Mouse (Mus musculus): ENCODE results near the gene Mypop. TPM values are rescaled to one million over a fixed set of nuclear protein-coding genes. Genes with fewer than 3 reads are reported as not detected.

Gene Mypop
- polyA plus RNA-seq, 1 experiment from 2014 or later = 4.8 TPM

GRCm38 (mm10) chr7:18987747-18988146, 3.3 kb upstream of the Mypop start:
- Histone ChIP-seq H3K4me2 (no peak overlapping the region), H3K36me3 (ENCODE audit: insufficient read depth) (no peaks in the 10 kb centered on the region), H3K4me1 (ENCODE audit: insufficient read depth) (no peaks in the 10 kb centered on the region), H3K27ac (ENCODE audit: low read depth) (no peak overlapping the region), H3K27me3 (ENCODE audit: insufficient read depth, low read length) (peaks cover 16% of the 10 kb centered on the region), H3K4me3 (ENCODE audit: low read depth, low read length) (no peak overlapping the region), H3K9ac (no peak overlapping the region), H3K9me3 (ENCODE audit: low read depth, low read length) (no peaks in the 10 kb centered on the region)
- no peak for TF ChIP-seq CTCF (IDR thresholded peaks at IDR 0.05; ENCODE audit: low read depth)
- ATAC-seq (ENCODE audit: insufficient read depth) (no peak), DNase-seq (no peak)
- 66% methylated on average over 13 of the region's 13 CpGs for WGBS

GRCm38 (mm10) chr7:18988780-18989179, 2.3 kb upstream of the Mypop start:
- Histone ChIP-seq H3K27me3 (ENCODE audit: insufficient read depth, low read length) (peaks cover 19% of the 10 kb centered on the region), H3K27ac (ENCODE audit: low read depth) (no peak overlapping the region), H3K4me1 (ENCODE audit: insufficient read depth) (no peaks in the 10 kb centered on the region), H3K9ac (no peak overlapping the region), H3K4me3 (ENCODE audit: low read depth, low read length) (no peak overlapping the region), H3K36me3 (ENCODE audit: insufficient read depth) (no peaks in the 10 kb centered on the region), H3K9me3 (ENCODE audit: low read depth, low read length) (no peaks in the 10 kb centered on the region), H3K4me2 (no peak overlapping the region)
- no peak for TF ChIP-seq CTCF (IDR thresholded peaks at IDR 0.05; ENCODE audit: low read depth)
- ATAC-seq (ENCODE audit: insufficient read depth) (no peak), DNase-seq (no peak)
- WGBS = 71% methylated on average over 6 of the region's 6 CpGs

- DNase-seq (peak; percentile 39), ATAC-seq (ENCODE audit: insufficient read depth) (no peak)
- H3K9me3 ChIP-seq (ENCODE audit: low read depth, low read length) = no peaks in the 10 kb centered on the region
- no peak overlapping the region; the same call in 1 of the 2 replicates for H3K27ac ChIP-seq (ENCODE audit: low read depth)
- WGBS = 8% methylated on average over 5 of the region's 5 CpGs
- no peaks in the 10 kb centered on the region for H3K4me1 ChIP-seq (ENCODE audit: insufficient read depth)
- H3K27me3 ChIP-seq (ENCODE audit: insufficient read depth, low read length) = peaks cover 19% of the 10 kb centered on the region
- H3K9ac ChIP-seq = no peak overlapping the region
- peak; percentile 31; the same call in 1 of the 2 replicates for TF ChIP-seq CTCF (IDR thresholded peaks at IDR 0.05; ENCODE audit: low read depth)
- H3K4me3 ChIP-seq (ENCODE audit: low read depth, low read length) = peak overlapping the region; percentile 52
- peak overlapping the region; percentile 72 for H3K4me2 ChIP-seq
- no peaks in the 10 kb centered on the region for H3K36me3 ChIP-seq (ENCODE audit: insufficient read depth)
Observed at GRCm38 (mm10) chr7:18989995-18990394, 1.1 kb upstream of the Mypop start.

- peak overlapping the region; percentile 57 for H3K9ac ChIP-seq
- peak overlapping the region; percentile 52 for H3K4me3 ChIP-seq (ENCODE audit: low read depth, low read length)
- ATAC-seq (ENCODE audit: insufficient read depth) = peak; percentile 12; the same call in 1 of the 2 replicates
- no peak overlapping the region for H3K27ac ChIP-seq (ENCODE audit: low read depth)
- no peaks in the 10 kb centered on the region for H3K4me1 ChIP-seq (ENCODE audit: insufficient read depth)
- H3K9me3 ChIP-seq (ENCODE audit: low read depth, low read length) = no peaks in the 10 kb centered on the region
- peak overlapping the region; percentile 72 for H3K4me2 ChIP-seq
- H3K27me3 ChIP-seq (ENCODE audit: insufficient read depth, low read length) = peaks cover 19% of the 10 kb centered on the region
- peak; percentile 24 for DNase-seq
- WGBS = under 1% methylated on average over 59 of the region's 59 CpGs
- peaks cover 4% of the 10 kb centered on the region; the same call in 1 of the 2 replicates for H3K36me3 ChIP-seq (ENCODE audit: insufficient read depth)
- no peak for TF ChIP-seq CTCF (IDR thresholded peaks at IDR 0.05; ENCODE audit: low read depth)
Observed at GRCm38 (mm10) chr7:18991660-18992293, 732 bp downstream of the Mypop start.

- H3K9ac ChIP-seq = peak overlapping the region; percentile 57
- 2% methylated on average over 31 of the region's 31 CpGs for WGBS
- H3K4me3 ChIP-seq (ENCODE audit: low read depth, low read length) = peak overlapping the region; percentile 52
- H3K36me3 ChIP-seq (ENCODE audit: insufficient read depth) = peaks cover 4% of the 10 kb centered on the region; the same call in 1 of the 2 replicates
- no peak overlapping the region for H3K27ac ChIP-seq (ENCODE audit: low read depth)
- no peak for TF ChIP-seq CTCF (IDR thresholded peaks at IDR 0.05; ENCODE audit: low read depth)
- H3K27me3 ChIP-seq (ENCODE audit: insufficient read depth, low read length) = peaks cover 19% of the 10 kb centered on the region
- H3K4me1 ChIP-seq (ENCODE audit: insufficient read depth) = no peaks in the 10 kb centered on the region
- H3K9me3 ChIP-seq (ENCODE audit: low read depth, low read length) = no peaks in the 10 kb centered on the region
- DNase-seq (peak; percentile 36), ATAC-seq (ENCODE audit: insufficient read depth) (no peak)
- peak overlapping the region; percentile 72 for H3K4me2 ChIP-seq
Observed at GRCm38 (mm10) chr7:18992294-18992675, 1.2 kb downstream of the Mypop start.

- H3K4me2 ChIP-seq = peak overlapping the region; percentile 72
- H3K9ac ChIP-seq = no peak overlapping the region; the same call in 1 of the 2 replicates
- H3K4me1 ChIP-seq (ENCODE audit: insufficient read depth) = no peaks in the 10 kb centered on the region
- H3K36me3 ChIP-seq (ENCODE audit: insufficient read depth) = peaks cover 4% of the 10 kb centered on the region; the same call in 1 of the 2 replicates
- H3K9me3 ChIP-seq (ENCODE audit: low read depth, low read length) = no peaks in the 10 kb centered on the region
- ATAC-seq (ENCODE audit: insufficient read depth) = no peak
- H3K27me3 ChIP-seq (ENCODE audit: insufficient read depth, low read length) = peaks cover 19% of the 10 kb centered on the region
- peak overlapping the region; percentile 52 for H3K4me3 ChIP-seq (ENCODE audit: low read depth, low read length)
- no peak overlapping the region for H3K27ac ChIP-seq (ENCODE audit: low read depth)
- WGBS = 86% methylated on average over 5 of the region's 5 CpGs
- TF ChIP-seq CTCF (IDR thresholded peaks at IDR 0.05; ENCODE audit: low read depth) = no peak
- no peak for DNase-seq
Observed at GRCm38 (mm10) chr7:18993036-18993435, 2.0 kb downstream of the Mypop start.

- TF ChIP-seq CTCF (IDR thresholded peaks at IDR 0.05; ENCODE audit: low read depth) = peak; percentile 27
- peak; percentile 29 for DNase-seq
Observed at GRCm38 (mm10) chr7:18998835-18999234, 7.8 kb downstream of the Mypop start.

More at GRCm38 (mm10) chr7:18998835-18999234, 7.8 kb downstream of the Mypop start:
- H3K4me1 ChIP-seq (ENCODE audit: insufficient read depth) = peaks cover 6% of the 10 kb centered on the region; the same call in 1 of the 2 replicates
- H3K9ac ChIP-seq = no peak overlapping the region
- ATAC-seq (ENCODE audit: insufficient read depth) = no peak
- no peak overlapping the region for H3K4me2 ChIP-seq
- H3K36me3 ChIP-seq (ENCODE audit: insufficient read depth) = peaks cover 4% of the 10 kb centered on the region; the same call in 1 of the 2 replicates
- H3K4me3 ChIP-seq (ENCODE audit: low read depth, low read length) = no peak overlapping the region
- no peaks in the 10 kb centered on the region for H3K27me3 ChIP-seq (ENCODE audit: insufficient read depth, low read length)
- no peaks in the 10 kb centered on the region for H3K9me3 ChIP-seq (ENCODE audit: low read depth, low read length)
- H3K27ac ChIP-seq (ENCODE audit: low read depth) = no peak overlapping the region
- WGBS = 35% methylated on average over 9 of the region's 9 CpGs

Measured in lung, embryonic 14.5 days (tissue).